Mouse (Mus musculus) NIH3T3 (cell line): ENCODE results near the gene Baz2a.
"Not testable (repeated sequence)": the region's sequence is repeated elsewhere in the genome, so short reads cannot be mapped to it uniquely, and the experiment has no call there.

Experiments
- DNase-seq: peaks from one replicate; pipeline ENCODE4 v3.0.0-alpha.2; 2012; ENCODE audit warnings: low read depth

Gene Baz2a

DNA sequence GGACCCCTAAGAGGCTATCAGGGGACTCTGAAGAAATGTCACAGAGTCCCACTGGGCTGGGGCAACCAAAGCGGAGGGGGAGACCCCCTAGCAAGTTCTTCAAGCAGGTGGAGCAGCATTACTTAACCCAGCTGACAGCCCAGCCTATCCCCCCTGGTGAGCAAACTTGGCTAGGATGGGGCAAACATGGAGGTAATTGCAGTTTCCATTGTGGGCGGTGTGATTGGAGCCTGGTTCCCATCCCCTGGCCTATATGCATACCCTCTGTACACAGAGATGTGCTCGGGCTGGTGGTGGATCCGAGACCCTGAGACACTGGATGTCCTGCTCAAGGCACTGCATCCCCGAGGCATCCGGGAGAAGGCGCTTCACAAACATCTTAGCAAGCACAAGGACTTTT, 32.5 kb downstream of the Baz2a start:
- no peak for DNase-seq

DNA sequence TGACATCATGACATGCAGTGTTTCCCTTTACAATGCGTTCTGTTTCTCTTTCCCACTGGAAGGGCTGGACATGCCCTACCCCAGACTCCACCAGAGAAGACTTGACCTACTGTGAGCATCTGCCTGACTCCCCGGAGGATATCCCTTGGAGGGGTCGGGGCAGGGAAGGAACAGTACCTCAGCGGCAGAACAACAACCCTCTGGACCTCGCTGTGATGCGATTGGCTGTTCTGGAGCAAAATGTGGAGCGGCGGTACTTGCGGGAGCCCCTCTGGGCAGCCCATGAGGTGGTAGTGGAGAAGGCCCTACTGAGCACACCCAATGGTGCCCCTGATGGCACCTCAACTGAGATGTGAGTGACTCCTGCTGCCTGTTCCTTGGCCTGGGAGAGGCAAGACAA, 33.5 kb downstream of the Baz2a start:
- no peak for DNase-seq

DNA sequence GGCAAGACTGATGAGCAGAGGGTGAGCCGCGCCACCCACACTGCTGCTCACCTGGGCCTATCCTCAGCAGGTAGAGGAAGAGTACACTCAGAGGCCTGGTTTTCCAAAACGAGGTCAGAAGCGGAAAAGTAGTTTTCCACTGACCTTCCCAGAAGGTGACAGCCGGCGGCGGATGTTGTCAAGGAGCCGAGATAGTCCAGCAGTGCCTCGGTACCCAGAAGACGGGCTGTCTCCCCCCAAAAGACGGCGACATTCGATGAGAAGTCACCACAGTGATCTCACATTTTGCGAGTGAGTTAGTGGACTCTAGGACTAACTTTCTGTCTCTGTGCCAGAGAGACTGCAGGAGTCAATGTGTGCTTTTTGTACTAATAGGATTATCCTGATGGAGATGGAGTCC, 34.6 kb downstream of the Baz2a start:
- no peak for DNase-seq

DNA sequence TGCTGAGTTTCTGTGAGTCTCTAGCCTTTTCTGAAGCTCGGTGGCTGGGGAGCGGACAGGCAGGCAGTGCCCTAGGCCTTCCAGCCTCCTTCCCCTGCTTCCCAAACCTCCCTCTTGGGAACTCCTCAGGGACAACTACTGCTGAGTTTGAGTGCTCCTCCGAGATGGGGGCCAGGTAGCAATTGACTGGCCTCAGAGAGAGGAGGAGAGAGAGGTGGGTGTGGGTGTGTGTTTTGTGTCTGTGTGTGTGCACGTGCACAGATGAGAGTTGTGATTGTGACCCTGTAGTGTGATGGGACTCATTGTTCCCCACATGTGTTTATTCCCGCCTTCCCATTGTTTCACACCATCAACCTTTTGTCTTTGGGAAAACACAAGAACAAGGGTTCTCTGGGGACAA, 36.1 kb downstream of the Baz2a start:
- no peak for DNase-seq

DNA sequence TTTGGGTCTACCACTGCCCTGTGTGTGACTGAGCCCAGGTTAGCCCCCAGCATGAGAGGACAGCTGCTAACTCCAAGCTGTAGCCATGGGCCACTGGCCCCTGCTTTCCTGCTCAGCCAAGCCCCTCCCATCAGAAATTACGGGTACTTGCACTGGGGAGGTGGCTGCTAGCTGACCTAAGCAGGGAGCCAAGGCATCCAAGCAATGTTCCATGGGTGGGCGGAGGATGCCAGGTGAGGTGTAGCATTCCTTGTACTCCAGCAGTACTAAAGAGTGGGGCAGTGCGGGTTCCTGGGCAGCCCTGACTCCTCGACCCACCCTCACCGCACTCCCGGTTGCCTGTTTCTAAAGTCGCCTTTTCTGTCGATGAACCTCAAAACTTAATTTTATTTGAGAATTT, 36.8 kb downstream of the Baz2a start:
- DNase-seq, result no peak

DNA sequence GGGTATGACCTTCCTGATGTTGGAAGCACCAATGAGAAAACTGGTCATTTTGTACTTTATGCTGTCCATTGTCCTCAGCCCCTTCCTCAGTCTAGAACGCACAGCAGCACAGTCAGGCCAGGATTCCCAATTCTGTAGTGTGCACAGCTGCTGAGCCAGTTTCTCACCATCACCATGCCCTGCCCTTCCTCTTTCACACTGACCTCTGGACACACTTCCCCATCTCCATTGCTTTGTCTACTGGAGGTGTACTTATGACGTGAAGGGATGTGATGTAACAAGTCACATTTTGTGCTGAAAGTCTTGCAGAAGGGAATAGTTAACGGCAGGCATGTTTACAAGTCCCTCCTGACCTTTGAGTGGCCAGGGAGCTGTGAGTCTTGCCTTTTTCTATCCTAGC, 39.9 kb downstream of the Baz2a start:
- no peak for DNase-seq

DNA sequence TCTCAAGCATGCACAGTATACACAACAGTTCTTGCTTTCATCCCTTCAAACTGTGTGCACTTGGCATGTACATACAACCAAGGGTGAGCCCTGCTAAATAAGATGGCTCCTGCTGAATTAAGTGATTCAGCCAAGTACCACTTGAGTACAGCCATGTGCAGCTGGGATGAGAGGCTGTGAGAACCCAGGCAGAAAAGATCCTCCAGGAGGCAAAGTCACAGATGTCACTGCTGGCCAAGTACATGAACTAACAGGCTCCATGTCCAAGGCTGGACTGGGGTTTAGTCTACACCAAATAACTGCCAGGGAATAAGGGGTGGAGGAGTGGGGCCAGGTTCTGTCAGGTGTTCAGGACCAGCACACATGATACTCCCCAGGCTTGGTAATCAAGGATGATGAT, 40.4 kb downstream of the Baz2a start:
- no peak for DNase-seq

DNA sequence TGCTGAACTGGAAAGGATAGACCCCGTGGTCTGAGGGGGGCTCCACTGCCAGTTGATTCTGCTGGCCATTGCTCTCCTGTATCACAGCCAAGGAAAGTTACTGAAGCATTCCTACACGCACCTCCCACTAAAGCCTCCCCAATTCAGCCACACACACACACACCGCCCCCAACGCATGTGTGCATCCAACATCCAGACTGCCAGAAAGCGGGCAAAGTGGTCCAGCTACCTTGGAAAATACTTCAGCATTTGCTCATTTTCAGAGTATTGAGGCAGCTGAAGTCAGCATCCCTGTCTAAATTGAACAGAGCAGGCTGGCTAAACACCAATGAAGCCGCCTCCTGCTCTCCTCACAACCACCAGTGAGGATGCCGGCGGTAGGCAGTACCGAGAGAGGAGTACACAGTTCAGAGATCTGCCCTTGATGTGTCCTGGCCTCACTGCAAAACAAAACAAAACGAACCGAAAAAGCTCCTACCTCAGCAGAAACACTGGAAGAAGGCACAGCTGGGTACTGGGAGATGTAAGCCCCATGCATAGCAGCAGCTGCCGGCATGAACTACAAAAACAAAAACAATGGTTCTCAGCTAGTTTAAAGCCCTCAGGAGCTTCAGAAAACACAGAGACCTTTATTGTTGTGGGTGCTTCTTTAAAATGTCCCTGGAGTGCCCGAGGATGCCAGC, 42.4 kb downstream of the Baz2a start:
- no peak for DNase-seq

DNA sequence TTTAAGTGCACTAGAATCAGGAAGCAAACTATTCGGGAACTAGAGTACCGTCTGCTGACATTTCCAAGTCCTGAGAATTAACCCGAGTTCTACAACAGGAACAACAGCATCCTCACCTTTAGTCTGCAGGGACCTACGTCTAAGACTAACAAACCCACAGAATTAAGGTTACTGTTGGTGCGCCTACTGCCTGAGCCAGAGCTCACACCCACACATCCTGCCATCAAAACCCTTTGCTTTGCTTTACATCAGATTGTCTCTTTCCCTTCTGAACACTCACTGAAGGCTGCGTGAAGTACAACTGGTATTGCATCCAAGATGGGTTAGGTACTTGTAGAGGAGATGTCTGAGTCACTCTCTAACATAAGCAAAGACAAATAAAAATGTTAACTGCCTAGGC, 44.0 kb downstream of the Baz2a start:
- no peak for DNase-seq

DNA sequence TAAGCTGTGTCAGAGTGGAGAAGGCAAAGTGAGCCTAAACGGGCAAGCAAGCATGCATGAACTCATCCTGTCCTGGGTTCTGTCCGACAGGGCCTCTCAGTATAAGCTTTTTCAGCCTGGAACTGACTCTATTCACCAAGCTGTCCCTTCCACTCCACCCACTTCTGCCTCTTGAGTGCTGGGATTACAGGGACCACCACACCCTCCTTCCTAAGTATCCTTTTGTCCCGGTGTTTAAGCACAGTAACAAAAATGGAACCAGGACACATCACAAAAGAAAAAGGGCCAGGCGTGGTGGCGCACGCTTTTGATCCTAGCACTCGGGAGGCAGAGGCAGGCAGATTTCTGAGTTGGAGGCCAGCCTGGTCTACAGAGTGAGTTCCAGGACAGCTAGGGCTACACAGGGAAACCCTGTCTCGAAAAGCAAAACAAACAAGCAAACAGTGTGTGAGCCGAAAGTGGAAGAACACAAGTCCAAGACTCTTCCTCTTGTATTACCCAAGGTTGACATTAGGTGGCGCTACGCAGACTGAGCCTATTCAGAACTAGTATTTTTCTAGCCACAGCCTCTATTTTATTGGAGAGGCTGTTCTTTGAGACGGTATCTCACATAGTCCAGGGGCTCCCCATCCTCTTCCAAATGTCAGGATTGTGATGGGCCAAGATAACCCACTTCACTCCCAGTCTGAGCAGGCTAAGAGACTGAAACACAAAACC, 49.0 kb downstream of the Baz2a start:
- DNase-seq, result peak; percentile 77

DNA sequence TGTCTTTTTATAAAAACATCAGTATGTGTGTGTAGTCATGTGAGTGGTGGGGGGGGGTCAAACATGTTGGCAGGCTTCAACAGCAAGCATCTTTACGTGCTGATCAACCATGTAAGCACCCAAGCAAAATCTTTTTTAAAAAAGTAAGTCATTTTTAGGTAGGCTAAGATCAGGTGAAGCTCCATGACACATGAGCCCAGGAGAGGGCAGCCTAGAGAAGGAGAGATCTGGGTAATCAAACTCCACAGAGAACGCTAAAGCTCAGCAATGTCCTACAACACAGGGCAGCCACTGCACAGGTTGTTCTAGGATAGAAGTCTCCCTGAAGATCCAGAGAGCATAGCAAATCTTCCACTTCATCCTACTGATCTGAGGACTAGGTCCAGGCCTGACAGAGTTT, 50.8 kb downstream of the Baz2a start:
- peak; percentile 60 for DNase-seq

DNA sequence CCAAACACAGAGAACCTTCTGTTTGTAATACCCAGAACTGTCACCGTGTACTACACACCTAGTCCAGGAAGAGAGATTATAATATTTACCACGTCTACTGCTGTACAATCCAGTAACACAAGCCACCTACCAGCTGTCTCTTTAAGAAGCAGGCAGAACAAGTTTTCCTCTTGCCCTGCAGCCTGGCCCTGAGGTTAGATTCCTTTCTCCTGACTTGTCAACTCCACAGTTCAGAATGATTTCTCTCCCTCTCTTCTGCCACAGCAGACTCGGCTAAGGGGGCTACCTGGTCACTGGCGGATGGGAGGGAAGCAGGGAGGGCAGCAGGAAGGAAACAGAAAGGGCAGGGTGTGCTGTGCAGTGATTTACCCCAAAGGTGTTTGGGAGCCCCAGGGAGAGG, 52.3 kb downstream of the Baz2a start:
- peak; percentile 71 for DNase-seq

DNA sequence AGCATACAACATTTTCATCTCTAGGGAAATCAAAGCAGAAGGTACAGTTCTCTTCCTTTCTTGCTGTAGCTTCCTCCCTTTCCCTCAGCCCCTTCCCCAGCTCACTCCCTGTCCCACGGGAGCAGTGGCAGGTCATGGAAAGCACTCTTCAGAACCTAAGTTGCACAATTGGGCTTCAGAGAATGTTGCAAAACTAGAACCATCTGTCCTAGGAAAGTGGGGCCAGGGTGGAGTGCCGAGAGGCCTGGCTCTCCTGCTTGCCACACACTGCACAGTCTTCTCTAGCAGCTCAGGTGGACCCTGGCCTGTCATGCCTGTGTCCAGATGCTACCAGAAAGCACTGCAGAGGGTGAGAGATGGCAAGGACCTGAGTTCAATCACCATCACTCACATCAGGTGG, 53.6 kb downstream of the Baz2a start:
- DNase-seq, result peak; percentile 74

DNA sequence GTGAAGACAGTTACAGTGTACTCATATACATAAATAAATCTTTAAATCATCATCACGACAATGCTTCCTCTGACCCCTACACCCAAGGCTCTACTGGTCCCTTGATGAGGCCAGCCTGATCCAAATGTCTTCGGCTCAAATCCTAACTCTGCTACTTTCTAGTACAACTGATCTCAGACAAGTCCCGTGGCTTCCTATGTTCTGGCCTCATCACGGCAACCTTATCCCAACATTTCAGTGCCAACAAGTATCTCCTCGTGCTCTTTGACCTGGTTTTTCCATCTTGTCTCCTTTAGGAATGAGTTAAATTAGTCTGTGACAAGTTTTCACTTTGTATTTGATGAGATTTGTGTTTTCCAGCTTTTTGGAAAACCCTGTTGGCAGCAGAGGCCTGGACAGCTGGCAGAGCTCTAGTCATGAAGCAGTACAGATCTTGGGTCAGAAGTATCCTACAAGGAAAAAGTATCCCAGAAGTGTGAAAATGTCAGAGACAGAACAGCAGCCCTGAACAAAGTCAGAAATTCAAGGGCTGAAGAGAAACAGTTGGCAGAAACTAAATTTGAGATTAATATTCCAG, 57.5 kb downstream of the Baz2a start:
- DNase-seq, result no peak

DNA sequence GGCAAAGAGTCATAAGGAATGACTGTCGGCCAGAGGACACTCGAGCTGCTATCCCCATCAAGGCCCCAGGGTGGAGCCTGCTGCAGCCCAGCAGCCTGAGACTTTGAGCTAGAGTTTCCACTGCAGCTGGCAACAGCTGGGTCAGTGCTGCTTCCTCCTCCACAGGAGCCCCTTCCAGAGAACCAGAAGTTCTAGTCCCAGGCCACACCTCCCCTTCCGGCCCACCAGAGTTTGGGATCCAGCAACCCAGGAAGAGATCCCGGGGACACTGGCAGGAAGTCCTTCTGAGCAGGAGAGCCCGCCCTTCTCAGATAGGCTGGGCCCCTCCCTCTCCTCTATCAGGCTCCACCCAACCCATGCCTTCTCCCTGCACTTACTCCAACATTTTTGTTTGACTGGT, 58.2 kb downstream of the Baz2a start:
- DNase-seq, result peak; percentile 85

DNA sequence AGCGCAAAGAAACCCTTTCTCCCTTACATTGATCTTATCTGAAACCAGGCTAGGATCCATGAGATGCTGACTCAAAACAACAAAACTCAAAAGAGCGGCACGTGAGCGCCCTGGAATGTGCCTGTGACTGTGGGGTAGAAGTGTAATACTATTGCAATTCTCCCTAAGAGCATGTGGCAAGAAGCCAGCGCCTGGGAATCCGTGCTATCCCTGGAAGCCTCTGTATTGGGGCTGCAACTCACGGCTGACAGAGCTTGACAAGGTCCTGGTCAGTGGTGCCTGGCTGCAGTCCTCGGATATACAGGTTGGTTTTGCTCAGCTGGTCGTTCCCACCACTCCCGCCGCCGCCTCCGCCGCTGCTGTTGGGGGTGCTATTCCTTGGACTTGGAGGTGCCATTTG, 59.6 kb downstream of the Baz2a start:
- peak; percentile 98 for DNase-seq

DNA sequence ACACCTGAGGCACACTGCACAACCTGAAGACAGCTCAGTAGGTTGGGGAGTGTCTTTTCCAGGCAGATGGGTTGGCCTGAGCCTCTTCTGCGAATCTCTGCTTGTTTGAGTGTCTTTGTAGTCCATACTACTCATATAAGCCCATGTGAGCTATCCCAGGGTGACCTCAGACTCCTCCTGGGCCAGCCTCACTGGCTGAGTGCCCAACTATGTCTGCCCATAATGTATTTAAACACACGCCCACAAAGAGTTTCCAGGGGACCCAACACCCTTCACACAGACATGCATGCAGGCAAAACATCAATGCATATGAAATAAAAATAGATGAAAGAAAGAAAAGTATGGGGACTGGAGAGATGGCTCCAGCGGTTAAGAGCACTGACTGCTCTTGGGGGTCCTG, 62.6 kb downstream of the Baz2a start:
- DNase-seq, result peak; percentile 79

DNA sequence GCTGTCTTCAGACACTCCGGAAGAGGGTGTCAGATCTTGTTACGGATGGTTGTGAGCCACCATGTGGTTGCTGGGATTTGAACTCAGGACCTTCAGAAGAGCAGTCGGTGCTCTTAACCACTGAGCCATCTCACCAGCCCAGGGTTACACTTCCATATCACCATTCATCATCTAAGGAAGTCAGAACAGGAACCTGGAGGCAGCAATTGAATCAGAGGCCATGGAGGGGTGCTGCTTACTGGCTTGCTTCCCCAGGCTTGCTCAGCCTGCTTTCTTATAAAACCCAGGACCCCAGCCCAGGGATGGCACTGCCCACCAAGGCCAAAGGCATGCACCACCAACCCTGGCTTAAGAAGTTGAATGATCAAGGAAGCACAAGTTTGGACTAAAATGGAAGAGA, 74.3 kb downstream of the Baz2a start:
- DNase-seq, result not testable (repeated sequence)

DNA sequence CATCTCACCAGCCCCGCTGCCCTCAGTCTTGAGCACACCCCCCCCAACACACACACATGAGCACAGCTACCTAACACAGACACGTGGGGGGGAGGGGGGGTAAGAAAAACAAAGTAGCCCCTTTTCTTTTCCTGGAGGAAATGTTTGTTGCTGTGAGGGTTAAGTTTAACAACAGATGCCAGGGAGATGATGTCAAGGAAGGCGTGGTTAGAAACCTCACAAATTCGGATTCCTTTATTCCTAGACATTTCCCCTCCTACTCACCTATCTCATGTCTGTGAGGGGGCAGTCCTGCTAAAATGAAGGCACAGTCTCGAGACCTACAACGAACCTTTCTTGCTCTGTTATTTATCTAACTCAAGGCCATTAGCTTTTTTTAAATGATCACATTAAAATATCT, 75.7 kb downstream of the Baz2a start:
- peak; percentile 58 for DNase-seq

DNA sequence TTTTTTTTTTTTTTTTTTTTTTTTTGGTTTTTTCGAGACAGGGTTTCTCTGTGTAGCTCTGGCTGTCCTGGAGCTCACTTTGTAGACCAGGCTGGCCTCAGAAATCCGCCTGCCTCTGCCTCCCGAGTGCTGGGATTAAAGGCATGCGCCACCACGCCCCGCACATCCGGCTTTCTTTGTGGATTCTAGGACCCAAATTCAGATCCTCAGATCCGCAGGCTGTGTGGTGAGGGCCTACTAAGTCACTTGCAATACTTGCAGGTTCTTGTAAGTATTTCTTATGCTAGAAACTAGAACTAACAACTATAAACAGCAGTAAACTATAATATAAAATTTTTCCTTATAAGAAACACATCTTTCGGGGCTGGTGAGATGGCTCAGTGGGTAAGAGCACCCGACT, 80.0 kb downstream of the Baz2a start:
- DNase-seq, result not testable (repeated sequence)

DNA sequence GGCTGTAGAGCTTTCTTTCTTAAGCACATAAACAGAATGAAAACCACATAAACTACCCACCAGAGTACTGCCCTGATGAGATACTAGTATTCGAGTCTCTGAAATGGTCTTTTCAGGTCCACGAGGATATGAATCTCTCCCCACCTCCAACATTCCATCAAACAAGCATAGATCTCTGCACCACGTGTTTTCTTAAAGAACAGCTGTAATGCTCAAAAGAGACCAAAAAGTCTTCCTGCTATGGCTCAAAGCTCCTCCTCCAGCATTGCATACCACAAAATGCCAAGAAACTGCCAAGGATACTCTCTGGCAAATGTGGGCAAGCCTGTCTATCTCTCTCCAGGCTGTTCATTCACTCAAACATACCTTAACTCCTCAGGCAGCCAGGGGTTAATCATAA, 83.9 kb downstream of the Baz2a start:
- DNase-seq, result peak; percentile 49

DNA sequence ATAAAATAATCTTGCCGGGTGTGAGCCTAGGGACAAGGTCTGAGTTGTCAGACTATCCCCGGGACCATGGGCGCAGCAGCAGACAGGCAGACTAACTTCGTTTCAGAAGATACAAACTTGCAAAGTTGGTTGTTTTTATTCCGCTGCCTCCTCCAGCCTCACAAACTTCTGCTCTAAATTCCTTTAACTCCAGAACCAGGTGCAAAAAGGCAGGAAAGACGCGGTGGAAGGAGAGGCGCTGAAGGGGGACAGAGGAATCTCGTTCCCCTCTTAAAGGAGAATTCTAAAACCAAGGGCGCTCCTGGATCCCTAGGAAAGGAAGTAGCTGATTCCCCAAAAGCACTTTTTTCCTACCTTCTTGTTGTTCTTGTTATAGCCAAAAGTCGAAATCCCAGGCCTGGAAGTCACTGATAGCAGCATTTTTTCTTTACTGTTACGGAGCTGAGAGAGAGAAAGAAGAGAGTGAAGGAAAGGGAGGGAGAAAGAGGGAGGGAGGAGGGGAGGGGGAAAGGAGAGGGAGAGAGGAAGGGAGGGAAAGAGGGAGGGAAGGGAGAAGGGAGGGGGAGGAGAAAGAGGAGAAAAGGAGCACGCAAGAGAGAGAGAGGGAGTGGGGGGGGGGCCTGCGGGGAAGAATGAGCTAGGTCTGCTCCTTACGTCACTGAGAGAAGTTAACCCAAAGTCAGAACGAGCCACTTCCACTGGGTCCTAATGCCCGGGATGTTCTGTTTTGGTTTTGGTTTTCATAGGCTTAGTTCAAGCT, 84.8 kb downstream of the Baz2a start:
- peak; percentile 94 for DNase-seq

DNA sequence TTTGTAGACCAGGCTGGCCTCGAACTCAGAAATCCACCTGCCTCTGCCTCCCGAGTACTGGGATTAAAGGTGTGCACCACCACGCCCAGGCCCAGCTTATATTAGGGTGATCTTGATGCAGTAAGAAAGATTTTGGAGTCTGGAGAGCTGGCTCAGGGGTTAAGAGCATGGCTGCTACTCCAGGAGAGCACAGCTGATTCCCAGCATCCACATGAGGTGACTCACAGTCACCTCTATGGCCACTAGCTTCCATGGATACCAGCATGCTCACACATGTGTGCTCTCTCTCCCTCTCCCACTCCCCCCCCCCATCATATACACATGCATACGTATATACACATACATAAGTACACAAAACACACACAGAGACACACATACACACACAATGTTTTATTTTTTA, 85.9 kb downstream of the Baz2a start:
- DNase-seq, result peak; percentile 30
